Mouse (Mus musculus): ENCODE measurements around the gene Ints7. TPM values are rescaled to one million over a fixed set of nuclear protein-coding genes. Genes with fewer than 3 reads are reported as not detected.
A peak's percentile ranks its signal among the peaks of the same experiment; 100 is the strongest.

The Ints7 gene
- polyA plus RNA-seq, 1 experiment from 2014 or later = 46.8 TPM

DNA sequence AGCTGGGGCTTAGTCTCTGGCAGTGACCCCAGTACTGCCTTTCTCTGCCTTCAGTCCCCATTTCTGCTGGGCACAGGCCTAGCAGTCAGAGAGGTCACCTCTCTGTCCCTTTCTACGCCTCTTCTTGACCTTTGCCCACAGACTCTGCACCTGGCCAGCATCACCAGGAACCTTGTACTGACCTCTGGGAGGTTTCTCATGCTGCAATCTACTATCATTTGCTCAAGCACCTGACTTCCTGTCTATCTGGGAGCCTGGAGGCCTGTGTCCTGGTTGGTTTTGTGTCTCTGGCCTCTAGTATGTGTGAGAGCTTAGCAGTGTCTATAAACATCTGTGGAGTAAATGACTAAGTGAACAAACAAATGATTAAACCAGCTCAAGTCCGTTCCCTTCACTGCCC, 64.7 kb downstream of the Ints7 start:
- no peak for ATAC-seq (ENCODE audit: insufficient read depth, low FRiP score, low read depth)
- Histone ChIP-seq H3K4me1 (no peaks in the 10 kb centered on the region), H3K27me3 (replicated peaks) (no peaks in the 10 kb centered on the region), H3K4me3 (replicated peaks) (no peak overlapping the region), H3K9ac (no peak overlapping the region), H3K27ac (no peak overlapping the region), H3K9me3 (no peaks in the 10 kb centered on the region), H3K36me3 (no peaks in the 10 kb centered on the region), H3K4me2 (no peak overlapping the region)
- 66% methylated on average over 2 of the region's 2 CpGs for WGBS

DNA sequence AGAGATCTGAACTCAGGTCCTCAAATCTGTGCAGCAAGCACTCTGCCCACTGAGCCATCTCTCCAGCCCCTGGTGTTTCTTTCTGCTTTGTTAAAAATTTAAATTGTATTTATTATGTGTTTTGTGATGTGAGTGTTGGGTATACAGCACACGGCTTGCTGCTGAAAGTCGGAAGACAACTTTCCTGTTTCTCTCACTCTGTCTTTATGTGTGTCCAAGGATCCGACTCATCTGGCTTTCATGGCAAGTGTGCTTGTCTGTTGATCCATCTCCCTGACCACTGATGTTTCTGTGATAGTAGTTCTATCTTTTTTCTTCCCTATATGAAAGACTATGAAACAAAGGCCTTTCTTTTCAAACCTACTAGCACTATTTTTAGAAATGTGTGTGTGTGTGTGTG, 65.4 kb downstream of the Ints7 start:
- no peak for ATAC-seq (ENCODE audit: insufficient read depth, low FRiP score, low read depth)
- no peak overlapping the region for H3K4me2 ChIP-seq
- H3K4me3 ChIP-seq (replicated peaks) = no peak overlapping the region
- no peaks in the 10 kb centered on the region for H3K27me3 ChIP-seq (replicated peaks)
- no peaks in the 10 kb centered on the region for H3K4me1 ChIP-seq
- H3K9ac ChIP-seq = no peak overlapping the region
- whole genome bisulfite sequencing = 76% methylated on average over 3 of the region's 3 CpGs
- no peaks in the 10 kb centered on the region for H3K36me3 ChIP-seq
- no peaks in the 10 kb centered on the region for H3K9me3 ChIP-seq
- no peak overlapping the region for H3K27ac ChIP-seq

DNA sequence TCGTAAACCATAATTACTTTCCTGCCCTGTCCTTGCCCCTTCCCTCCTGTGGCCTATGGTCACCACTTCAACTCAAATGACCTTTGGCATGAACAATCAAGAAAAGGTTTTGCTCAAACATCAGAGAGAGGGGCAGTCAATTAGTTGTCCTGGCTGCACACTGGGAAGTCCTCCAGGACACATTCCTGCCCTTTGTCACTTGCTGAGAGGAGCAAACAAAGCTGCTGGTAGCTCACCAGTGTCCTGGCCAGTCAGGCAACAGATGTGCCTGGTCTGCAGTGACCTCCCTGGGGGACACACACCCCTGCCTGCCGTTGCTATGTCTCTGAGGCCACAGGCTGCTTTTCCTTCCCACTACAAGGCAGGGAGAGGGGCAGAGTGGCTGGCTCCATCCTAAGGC, 66.0 kb downstream of the Ints7 start:
- WGBS = 36% methylated on average over 2 of the region's 2 CpGs
- H3K9me3 ChIP-seq = no peaks in the 10 kb centered on the region
- H3K36me3 ChIP-seq = no peaks in the 10 kb centered on the region
- H3K4me3 ChIP-seq (replicated peaks) = no peak overlapping the region
- peak; percentile 27; the same call in 1 of the 2 replicates for ATAC-seq (ENCODE audit: insufficient read depth, low FRiP score, low read depth)
- no peaks in the 10 kb centered on the region for H3K27me3 ChIP-seq (replicated peaks)
- H3K4me2 ChIP-seq = no peak overlapping the region
- no peak overlapping the region for H3K9ac ChIP-seq
- no peak overlapping the region for H3K27ac ChIP-seq
- H3K4me1 ChIP-seq = no peaks in the 10 kb centered on the region

DNA sequence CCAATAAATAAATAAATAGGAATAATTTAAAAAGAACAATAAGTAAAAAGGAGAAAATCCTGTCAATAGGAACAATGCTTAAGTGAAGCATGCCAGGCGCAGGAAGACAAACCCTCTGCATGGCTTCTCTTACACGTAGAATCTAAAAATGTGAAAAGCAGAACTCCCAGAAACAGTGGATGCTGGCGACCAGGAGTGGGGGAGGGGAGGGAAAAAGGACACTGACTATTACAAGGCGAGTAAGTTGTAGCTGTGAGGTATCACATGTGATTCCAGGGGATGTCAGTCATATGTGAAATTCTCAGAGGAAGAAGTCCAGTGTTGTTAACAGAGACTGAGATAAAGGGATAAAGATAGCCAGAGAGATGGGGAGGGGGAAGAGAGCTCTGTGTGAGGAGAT, 67.5 kb downstream of the Ints7 start:
- Histone ChIP-seq H3K9me3 (no peaks in the 10 kb centered on the region), H3K4me1 (no peaks in the 10 kb centered on the region), H3K27ac (no peak overlapping the region), H3K9ac (no peak overlapping the region), H3K36me3 (no peaks in the 10 kb centered on the region), H3K4me2 (no peak overlapping the region), H3K27me3 (replicated peaks) (no peaks in the 10 kb centered on the region), H3K4me3 (replicated peaks) (no peak overlapping the region)
- no peak for ATAC-seq (ENCODE audit: insufficient read depth, low FRiP score, low read depth)
- 59% methylated on average over 4 of the region's 4 CpGs for WGBS

DNA sequence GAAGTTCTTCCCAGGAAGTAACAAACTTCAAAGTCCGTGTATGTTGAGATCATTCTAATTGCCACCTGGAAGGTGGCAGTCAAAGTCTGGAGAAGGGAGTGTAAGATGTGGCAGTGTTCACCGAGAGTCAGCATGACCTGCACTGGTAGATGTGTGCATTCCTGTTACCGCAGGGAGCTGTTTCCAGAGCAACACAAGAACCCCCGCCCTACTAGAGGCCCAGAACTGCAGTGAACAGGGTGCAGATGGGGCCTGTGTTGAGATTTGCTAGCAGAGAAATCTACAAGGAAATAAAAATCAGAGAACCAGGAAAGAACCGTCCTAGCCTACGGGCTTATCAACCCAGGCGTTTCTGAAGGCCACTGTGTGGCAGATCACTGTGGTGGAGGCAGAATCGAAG, 70.5 kb downstream of the Ints7 start:
- no peak overlapping the region for H3K4me2 ChIP-seq
- no peak overlapping the region for H3K4me3 ChIP-seq (replicated peaks)
- H3K4me1 ChIP-seq = no peaks in the 10 kb centered on the region
- H3K27me3 ChIP-seq (replicated peaks) = no peaks in the 10 kb centered on the region
- peak; percentile 80 for ATAC-seq (ENCODE audit: insufficient read depth, low FRiP score, low read depth)
- H3K9ac ChIP-seq = no peak overlapping the region
- H3K27ac ChIP-seq = no peak overlapping the region
- no peaks in the 10 kb centered on the region for H3K9me3 ChIP-seq
- WGBS = 46% methylated on average over 8 of the region's 8 CpGs
- H3K36me3 ChIP-seq = no peaks in the 10 kb centered on the region

DNA sequence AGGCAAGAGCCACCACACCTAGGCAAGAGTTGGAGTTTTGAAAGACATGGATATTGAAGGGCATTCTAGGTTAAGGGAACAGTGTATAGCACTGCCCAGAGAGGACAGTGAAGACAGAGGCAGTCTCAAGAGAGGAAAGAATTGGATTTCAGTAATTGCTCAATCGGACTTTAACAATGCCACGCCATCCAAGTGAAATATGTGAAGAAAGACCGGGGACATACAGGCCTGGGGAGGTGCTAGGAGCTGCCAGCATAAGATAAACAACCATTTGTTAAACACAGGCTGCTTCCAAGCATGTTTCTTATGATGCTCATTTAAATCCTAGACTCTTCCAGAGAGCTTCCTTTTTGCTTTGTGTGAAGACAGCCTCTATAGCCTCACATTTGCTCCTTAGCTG, 72.2 kb downstream of the Ints7 start:
- no peak for ATAC-seq (ENCODE audit: insufficient read depth, low FRiP score, low read depth)
- WGBS = 49% methylated on average over 3 of the region's 3 CpGs

DNA sequence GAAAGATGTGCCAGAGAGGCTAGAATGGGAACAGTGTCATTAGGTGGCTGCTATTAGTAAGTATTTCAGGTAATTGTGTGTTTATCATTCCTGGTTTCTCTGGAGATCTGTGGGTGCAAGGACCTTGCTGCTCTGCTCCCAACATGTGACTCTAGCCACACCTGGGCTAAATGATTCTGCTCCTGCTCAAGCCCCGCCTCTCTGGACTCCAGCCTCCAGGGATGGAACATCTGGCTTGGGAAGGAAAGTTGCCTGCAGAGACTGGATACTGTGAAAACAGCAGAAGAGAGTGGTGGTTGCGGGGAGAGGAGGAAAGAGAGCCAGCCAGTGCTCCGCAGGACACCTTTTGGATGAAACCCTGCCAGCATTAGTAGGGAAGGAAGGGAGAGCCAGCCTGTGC, 84.0 kb downstream of the Ints7 start:
- H3K9me3 ChIP-seq = no peaks in the 10 kb centered on the region
- peaks cover 20% of the 10 kb centered on the region for H3K4me1 ChIP-seq
- no peaks in the 10 kb centered on the region for H3K27me3 ChIP-seq (replicated peaks)
- H3K36me3 ChIP-seq = no peaks in the 10 kb centered on the region
- no peak overlapping the region for H3K4me2 ChIP-seq
- no peak overlapping the region for H3K4me3 ChIP-seq (replicated peaks)
- H3K27ac ChIP-seq = no peak overlapping the region
- H3K9ac ChIP-seq = no peak overlapping the region
- no peak for ATAC-seq (ENCODE audit: insufficient read depth, low FRiP score, low read depth)
- 73% methylated on average over 3 of the region's 3 CpGs for WGBS

More for the DNA sequence above, 72.2 kb downstream of the Ints7 start:
- H3K27me3 ChIP-seq (replicated peaks) = no peaks in the 10 kb centered on the region
- no peak overlapping the region for H3K4me2 ChIP-seq
- no peaks in the 10 kb centered on the region for H3K4me1 ChIP-seq
- no peak overlapping the region for H3K4me3 ChIP-seq (replicated peaks)
- no peaks in the 10 kb centered on the region for H3K36me3 ChIP-seq
- no peak overlapping the region for H3K9ac ChIP-seq
- no peaks in the 10 kb centered on the region for H3K9me3 ChIP-seq
- H3K27ac ChIP-seq = no peak overlapping the region

DNA sequence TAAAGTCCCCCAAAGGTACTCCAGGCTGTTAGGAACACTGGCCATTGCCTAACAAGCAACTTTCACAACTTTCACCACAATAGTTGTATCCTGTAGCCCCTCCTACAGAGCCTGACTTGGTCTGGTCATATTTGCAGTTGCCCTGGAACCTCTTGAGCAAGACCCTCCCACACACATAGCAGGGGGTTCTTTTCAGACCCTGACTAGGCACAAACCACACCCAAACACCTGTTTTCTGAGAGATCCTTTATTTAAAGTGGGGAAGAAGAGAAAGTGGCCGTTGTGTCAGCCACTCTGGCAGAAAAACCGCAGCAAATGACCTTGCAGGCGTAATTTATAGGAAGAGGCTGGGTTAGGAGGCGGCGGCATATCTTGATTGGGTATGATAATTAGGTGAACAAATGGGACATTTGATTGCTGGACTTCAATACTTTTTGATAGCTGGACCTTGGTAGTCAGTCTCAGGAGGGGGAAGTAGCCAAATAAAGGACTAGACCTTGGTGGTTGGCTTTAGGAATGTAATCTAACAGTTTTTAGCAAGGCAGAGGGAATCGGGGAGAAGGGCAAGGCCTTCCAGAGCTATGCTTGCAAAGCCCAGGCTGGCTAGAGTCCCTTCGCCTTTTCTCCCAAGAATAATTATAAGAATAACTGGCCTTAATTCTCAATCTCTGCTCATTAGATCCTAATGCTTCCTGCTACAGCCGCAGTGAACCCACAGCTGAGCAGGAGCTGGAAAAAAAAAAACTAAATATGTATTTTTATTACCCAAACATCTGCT, 85.8 kb downstream of the Ints7 start:
- H3K27ac ChIP-seq = peak overlapping the region; percentile 40; the same call in 1 of the 2 replicates
- no peak overlapping the region for H3K4me2 ChIP-seq
- peaks cover 20% of the 10 kb centered on the region for H3K4me1 ChIP-seq
- no peak overlapping the region for H3K4me3 ChIP-seq (replicated peaks)
- ATAC-seq (ENCODE audit: insufficient read depth, low FRiP score, low read depth) = no peak
- H3K27me3 ChIP-seq (replicated peaks) = no peaks in the 10 kb centered on the region
- no peak overlapping the region for H3K9ac ChIP-seq
- H3K9me3 ChIP-seq = no peaks in the 10 kb centered on the region
- WGBS = 54% methylated on average over 8 of the region's 8 CpGs
- H3K36me3 ChIP-seq = no peaks in the 10 kb centered on the region

DNA sequence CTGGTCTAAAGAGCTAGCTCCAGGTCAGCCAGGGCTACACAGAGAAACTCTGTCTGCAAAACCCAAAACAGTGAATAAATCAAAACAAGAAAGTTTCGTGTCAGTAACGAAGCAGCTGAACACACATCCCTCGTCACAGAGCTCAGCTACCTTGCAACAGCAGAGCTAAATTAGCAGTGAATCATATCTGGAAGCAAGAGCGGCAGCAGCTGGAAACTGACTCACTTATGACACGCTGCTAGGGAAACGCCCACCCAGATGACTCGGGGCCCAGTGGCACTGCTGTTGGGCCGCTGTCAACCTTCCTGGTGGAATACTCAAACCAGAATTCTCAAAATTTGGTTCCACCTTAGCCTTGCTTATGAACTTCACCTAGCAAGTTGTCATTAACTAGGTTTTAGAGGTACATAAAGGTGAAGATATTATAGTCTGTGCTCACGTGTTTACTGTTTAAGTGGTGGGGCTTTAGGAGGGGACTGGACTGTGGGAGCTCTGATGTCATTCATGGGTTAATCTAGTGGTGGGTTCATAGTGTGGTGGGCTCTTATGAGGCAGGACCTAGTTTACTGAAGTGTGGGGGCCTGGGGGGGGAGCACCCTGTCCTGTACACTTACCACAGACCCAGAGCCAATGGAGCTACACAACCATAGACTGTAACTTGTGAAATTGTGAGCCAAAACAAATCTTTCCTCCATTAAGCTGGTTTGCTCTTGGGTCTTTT, 86.9 kb downstream of the Ints7 start:
- H3K27ac ChIP-seq = peak overlapping the region; percentile 48; the same call in 1 of the 2 replicates
- no peaks in the 10 kb centered on the region for H3K27me3 ChIP-seq (replicated peaks)
- WGBS = 25% methylated on average over 9 of the region's 9 CpGs
- H3K9me3 ChIP-seq = no peaks in the 10 kb centered on the region
- H3K4me1 ChIP-seq = peaks cover 20% of the 10 kb centered on the region
- no peaks in the 10 kb centered on the region for H3K36me3 ChIP-seq
- H3K4me3 ChIP-seq (replicated peaks) = no peak overlapping the region
- no peak overlapping the region for H3K9ac ChIP-seq
- ATAC-seq (ENCODE audit: insufficient read depth, low FRiP score, low read depth) = peak; percentile 45; the same call in 1 of the 2 replicates
- peak overlapping the region; percentile 16; the same call in 1 of the 2 replicates for H3K4me2 ChIP-seq

DNA sequence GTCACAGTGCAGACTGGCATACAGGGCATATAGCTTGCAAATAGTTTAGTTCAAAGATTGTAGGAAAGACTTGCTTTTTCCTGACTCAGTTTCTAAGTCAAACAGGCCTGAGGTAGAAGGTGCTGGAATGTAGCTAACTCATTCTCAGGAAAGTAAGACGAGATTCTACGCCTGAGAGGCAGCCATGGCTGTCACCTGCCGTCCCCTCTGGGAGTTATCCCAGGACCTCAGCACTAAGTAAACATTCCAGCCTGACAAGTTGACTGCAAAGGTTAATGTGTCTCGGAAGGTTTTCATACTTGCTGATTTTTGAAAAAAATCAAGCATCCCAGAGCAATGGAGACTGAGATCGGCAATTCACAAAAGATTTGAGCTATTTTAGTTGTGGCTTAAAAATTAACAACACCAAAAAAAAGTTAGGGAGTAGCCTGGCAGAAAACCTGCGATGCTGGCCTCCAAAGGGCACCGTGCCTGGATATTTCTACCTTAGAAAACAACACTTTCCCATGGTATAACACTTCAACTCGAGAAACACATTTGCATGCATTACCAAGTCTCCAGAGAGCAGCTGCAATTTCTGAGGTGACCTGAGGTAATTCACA, 87.6 kb downstream of the Ints7 start:
- Histone ChIP-seq H3K4me2 (no peak overlapping the region), H3K9me3 (no peaks in the 10 kb centered on the region), H3K4me1 (peaks cover 20% of the 10 kb centered on the region), H3K4me3 (replicated peaks) (no peak overlapping the region), H3K36me3 (no peaks in the 10 kb centered on the region), H3K27me3 (replicated peaks) (no peaks in the 10 kb centered on the region), H3K9ac (no peak overlapping the region), H3K27ac (peak overlapping the region; percentile 48; the same call in 1 of the 2 replicates)
- no peak for ATAC-seq (ENCODE audit: insufficient read depth, low FRiP score, low read depth)
- 30% methylated on average over 8 of the region's 8 CpGs for WGBS

DNA sequence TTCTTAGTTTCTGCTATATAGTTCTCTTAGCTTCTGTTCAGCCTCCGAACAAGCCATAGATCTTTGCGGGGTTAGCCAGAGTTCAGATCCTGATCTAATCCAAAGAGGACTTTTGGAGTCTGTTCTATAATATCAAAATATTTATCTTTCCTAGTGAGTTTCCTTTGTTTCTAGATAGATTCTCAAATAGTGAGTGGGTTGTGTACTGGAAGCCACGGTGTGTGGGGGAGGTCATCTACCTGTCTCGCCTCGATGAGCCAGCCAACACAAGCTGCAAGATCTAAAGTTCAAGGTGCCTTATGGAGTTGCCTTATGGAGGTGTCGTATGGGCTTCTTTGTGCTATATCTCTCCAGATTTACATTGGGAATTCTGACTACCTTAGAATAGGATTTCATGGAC, 88.2 kb downstream of the Ints7 start:
- peaks cover 20% of the 10 kb centered on the region for H3K4me1 ChIP-seq
- no peaks in the 10 kb centered on the region for H3K9me3 ChIP-seq
- no peaks in the 10 kb centered on the region for H3K27me3 ChIP-seq (replicated peaks)
- no peaks in the 10 kb centered on the region for H3K36me3 ChIP-seq
- H3K27ac ChIP-seq = 0 out of 2 replicates have a peak overlapping the region, but pooled peaks have one; percentile 48
- H3K4me2 ChIP-seq = no peak overlapping the region
- H3K4me3 ChIP-seq (replicated peaks) = no peak overlapping the region
- H3K9ac ChIP-seq = no peak overlapping the region
- ATAC-seq (ENCODE audit: insufficient read depth, low FRiP score, low read depth) = no peak
- 44% methylated on average over 6 of the region's 6 CpGs for WGBS

DNA sequence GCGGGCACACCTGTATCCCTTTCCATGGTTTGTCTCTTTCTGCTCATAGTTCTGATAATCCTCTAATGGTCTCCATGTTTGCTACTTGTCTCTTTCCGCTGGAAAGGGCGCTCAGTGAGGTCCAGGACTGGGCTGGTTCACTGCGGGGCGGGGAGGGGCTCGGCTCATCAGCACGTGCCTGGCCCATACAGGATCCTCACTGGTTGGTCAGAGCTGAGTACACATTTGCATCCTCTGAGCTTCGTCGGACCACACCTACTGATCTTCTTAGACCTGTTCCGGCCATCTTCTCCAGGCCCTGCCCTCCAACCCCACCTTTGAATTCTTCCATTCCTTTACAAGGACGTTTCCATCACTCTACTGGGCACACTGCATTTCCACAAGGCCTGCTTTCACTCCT, 90.9 kb downstream of the Ints7 start:
- H3K27ac ChIP-seq = no peak overlapping the region
- peaks cover 20% of the 10 kb centered on the region for H3K4me1 ChIP-seq
- no peaks in the 10 kb centered on the region for H3K36me3 ChIP-seq
- H3K9me3 ChIP-seq = no peaks in the 10 kb centered on the region
- H3K9ac ChIP-seq = no peak overlapping the region
- 83% methylated on average over 11 of the region's 11 CpGs for WGBS
- no peak overlapping the region for H3K4me3 ChIP-seq (replicated peaks)
- no peaks in the 10 kb centered on the region for H3K27me3 ChIP-seq (replicated peaks)
- no peak overlapping the region for H3K4me2 ChIP-seq
- ATAC-seq (ENCODE audit: insufficient read depth, low FRiP score, low read depth) = no peak

Data from stomach, embryonic 15.5 days (tissue).